Mouse (Mus musculus): ENCODE results near the gene Cd59b. TPM values are rescaled to one million over a fixed set of nuclear protein-coding genes. Genes with fewer than 3 reads are reported as not detected.

Cd59b gene
- polyA plus RNA-seq (2016; fragmentation: Nextera tagmentation; extraction: Ambion mirVana), result 1.8 and 2.6 TPM in 2 replicates

- no peaks in the 10 kb centered on the region for H3K36me3 ChIP-seq (replicated peaks)
- peak within 1 kb of the TSS; percentile 44 for H3K9ac ChIP-seq
- H3K4me3 ChIP-seq (replicated peaks), result peak within 1 kb of the TSS; percentile 39
- H3K27ac ChIP-seq, result no peak within 1 kb of the TSS
- H3K27me3 ChIP-seq, result no peaks in the 10 kb centered on the region
- ATAC-seq (ENCODE audit: low FRiP score), result peak; percentile 83
- peak within 1 kb of the TSS; percentile 55 for H3K4me2 ChIP-seq
- peaks cover 8% of the 10 kb centered on the region; the same call in 1 of the 2 replicates for H3K4me1 ChIP-seq
- WGBS, result under 1% methylated on average over 11 of the region's 13 CpGs
- no peaks in the 10 kb centered on the region for H3K9me3 ChIP-seq
These were observed at the start of gene Cd59b for GRCm38 (mm10) chr2:104069704-104070185. Cd59b (plus strand) TSS chr2:104069849.

- Histone ChIP-seq H3K4me1 (no peaks in the 10 kb centered on the region), H3K9ac (no peak overlapping the region), H3K27me3 (no peaks in the 10 kb centered on the region), H3K4me3 (replicated peaks) (no peak overlapping the region), H3K4me2 (no peak overlapping the region), H3K36me3 (replicated peaks) (no peaks in the 10 kb centered on the region), H3K9me3 (no peaks in the 10 kb centered on the region), H3K27ac (no peak overlapping the region)
- ATAC-seq (ENCODE audit: low FRiP score), result no peak
- WGBS, result 84% methylated on average over 7 of the region's 7 CpGs
These were observed 46.6 kb upstream of the Cd59b start for GRCm38 (mm10) chr2:104023096-104023495.

GRCm38 (mm10) chr2:104024656-104025055, 45.0 kb upstream of the Cd59b start:
- no peak for ATAC-seq (ENCODE audit: low FRiP score)
- no peak overlapping the region for H3K4me3 ChIP-seq (replicated peaks)
- WGBS, result 93% methylated on average over 4 of the region's 4 CpGs

GRCm38 (mm10) chr2:104027458-104028138, 42.1 kb upstream of the Cd59b start, which contains the start of gene Fbxo3:
Fbxo3 (plus strand) TSS chr2:104027721.
- H3K27ac ChIP-seq, result peak within 1 kb of the TSS; percentile 59; the same call in 1 of the 2 replicates
- H3K4me1 ChIP-seq, result peaks cover 16% of the 10 kb centered on the region
- peak within 1 kb of the TSS; percentile 83 for H3K4me2 ChIP-seq
- WGBS, result under 1% methylated on average over 44 of the region's 44 CpGs
- no peaks in the 10 kb centered on the region for H3K9me3 ChIP-seq
- no peaks in the 10 kb centered on the region for H3K27me3 ChIP-seq
- 0 out of 2 replicates have a peak, but pooled peaks cover 5% of the 10 kb centered on the region for H3K36me3 ChIP-seq (replicated peaks)
- H3K4me3 ChIP-seq (replicated peaks), result peak within 1 kb of the TSS; percentile 93
- H3K9ac ChIP-seq, result peak within 1 kb of the TSS; percentile 95
- ATAC-seq (ENCODE audit: low FRiP score), result peak; percentile 96

More at GRCm38 (mm10) chr2:104024656-104025055, 45.0 kb upstream of the Cd59b start:
- no peak overlapping the region for H3K9ac ChIP-seq
- peaks cover 13% of the 10 kb centered on the region for H3K4me1 ChIP-seq
- no peaks in the 10 kb centered on the region for H3K27me3 ChIP-seq
- H3K4me2 ChIP-seq, result no peak overlapping the region
- no peaks in the 10 kb centered on the region for H3K9me3 ChIP-seq
- no peak overlapping the region for H3K27ac ChIP-seq
- no peaks in the 10 kb centered on the region for H3K36me3 ChIP-seq (replicated peaks)

- Histone ChIP-seq H3K27me3 (no peaks in the 10 kb centered on the region), H3K9me3 (no peaks in the 10 kb centered on the region), H3K4me2 (peak within 1 kb of the TSS; percentile 83), H3K27ac (peak within 1 kb of the TSS; percentile 59; the same call in 1 of the 2 replicates), H3K36me3 (replicated peaks) (0 out of 2 replicates have a peak, but pooled peaks cover 5% of the 10 kb centered on the region), H3K4me3 (replicated peaks) (peak within 1 kb of the TSS; percentile 93), H3K9ac (peak within 1 kb of the TSS; percentile 95), H3K4me1 (peaks cover 16% of the 10 kb centered on the region)
- WGBS, result 2% methylated on average over 32 of the region's 32 CpGs
- peak; percentile 73 for ATAC-seq (ENCODE audit: low FRiP score)
These were observed 41.4 kb upstream of the Cd59b start, which contains the start of gene 4931422A03Rik for GRCm38 (mm10) chr2:104028139-104028723. 4931422A03Rik (minus strand) TSS chr2:104028361.

- WGBS, result 84% methylated on average over 2 of the region's 2 CpGs
- Histone ChIP-seq H3K9me3 (no peaks in the 10 kb centered on the region), H3K4me3 (replicated peaks) (peak overlapping the region; percentile 93; the same call in 1 of the 2 replicates), H3K36me3 (replicated peaks) (peaks cover 5% of the 10 kb centered on the region; the same call in 1 of the 2 replicates), H3K9ac (0 out of 2 replicates have a peak overlapping the region, but pooled peaks have one; percentile 95), H3K27ac (no peak overlapping the region), H3K27me3 (no peaks in the 10 kb centered on the region), H3K4me2 (peak overlapping the region; percentile 83), H3K4me1 (peaks cover 16% of the 10 kb centered on the region)
- no peak for ATAC-seq (ENCODE audit: low FRiP score)
These were observed 40.6 kb upstream of the Cd59b start for GRCm38 (mm10) chr2:104029074-104029473.

- H3K27ac ChIP-seq, result no peak overlapping the region
- 84% methylated on average over 3 of the region's 3 CpGs for WGBS
- peaks cover 16% of the 10 kb centered on the region for H3K4me1 ChIP-seq
- H3K9me3 ChIP-seq, result no peaks in the 10 kb centered on the region
- peaks cover 8% of the 10 kb centered on the region; the same call in 1 of the 2 replicates for H3K36me3 ChIP-seq (replicated peaks)
- no peak overlapping the region for H3K4me2 ChIP-seq
- no peak for ATAC-seq (ENCODE audit: low FRiP score)
- H3K27me3 ChIP-seq, result no peaks in the 10 kb centered on the region
- no peak overlapping the region for H3K4me3 ChIP-seq (replicated peaks)
- H3K9ac ChIP-seq, result no peak overlapping the region
These were observed 39.3 kb upstream of the Cd59b start for GRCm38 (mm10) chr2:104030381-104030780.

GRCm38 (mm10) chr2:104032056-104032455, 37.6 kb upstream of the Cd59b start:
- ATAC-seq (ENCODE audit: low FRiP score), result no peak
- no peaks in the 10 kb centered on the region for H3K27me3 ChIP-seq
- H3K4me2 ChIP-seq, result no peak overlapping the region
- H3K27ac ChIP-seq, result no peak overlapping the region
- no peaks in the 10 kb centered on the region for H3K9me3 ChIP-seq
- 88% methylated on average over 3 of the region's 3 CpGs for WGBS
- no peak overlapping the region for H3K9ac ChIP-seq
- H3K36me3 ChIP-seq (replicated peaks), result peaks cover 15% of the 10 kb centered on the region
- no peak overlapping the region for H3K4me3 ChIP-seq (replicated peaks)
- H3K4me1 ChIP-seq, result peaks cover 16% of the 10 kb centered on the region

GRCm38 (mm10) chr2:104034832-104035472, 34.7 kb upstream of the Cd59b start:
- peaks cover 23% of the 10 kb centered on the region for H3K36me3 ChIP-seq (replicated peaks)
- H3K9me3 ChIP-seq, result no peaks in the 10 kb centered on the region
- no peak overlapping the region for H3K4me2 ChIP-seq
- WGBS, result 34% methylated on average over 3 of the region's 3 CpGs
- no peak overlapping the region for H3K27ac ChIP-seq
- 0 out of 2 replicates have a peak, but pooled peaks have one; percentile 23 for ATAC-seq (ENCODE audit: low FRiP score)
- no peak overlapping the region for H3K9ac ChIP-seq
- no peaks in the 10 kb centered on the region for H3K27me3 ChIP-seq
- peaks cover under 1% of the 10 kb centered on the region; the same call in 1 of the 2 replicates for H3K4me1 ChIP-seq
- no peak overlapping the region for H3K4me3 ChIP-seq (replicated peaks)

GRCm38 (mm10) chr2:104035595-104035994, 34.1 kb upstream of the Cd59b start:
- Histone ChIP-seq H3K4me1 (no peaks in the 10 kb centered on the region), H3K9me3 (no peaks in the 10 kb centered on the region), H3K36me3 (replicated peaks) (peaks cover 23% of the 10 kb centered on the region), H3K27ac (no peak overlapping the region), H3K9ac (no peak overlapping the region), H3K4me2 (no peak overlapping the region), H3K4me3 (replicated peaks) (no peak overlapping the region), H3K27me3 (no peaks in the 10 kb centered on the region)
- ATAC-seq (ENCODE audit: low FRiP score), result no peak
- WGBS, result 86% methylated on average over 6 of the region's 6 CpGs

GRCm38 (mm10) chr2:104036316-104036715, 33.3 kb upstream of the Cd59b start:
- Histone ChIP-seq H3K36me3 (replicated peaks) (peaks cover 23% of the 10 kb centered on the region), H3K4me3 (replicated peaks) (no peak overlapping the region), H3K4me1 (no peaks in the 10 kb centered on the region), H3K27me3 (no peaks in the 10 kb centered on the region), H3K9ac (no peak overlapping the region), H3K27ac (no peak overlapping the region), H3K4me2 (no peak overlapping the region), H3K9me3 (no peaks in the 10 kb centered on the region)
- no peak for ATAC-seq (ENCODE audit: low FRiP score)
- 66% methylated on average over 3 of the region's 3 CpGs for WGBS

GRCm38 (mm10) chr2:104038236-104038635, 31.4 kb upstream of the Cd59b start:
- no peak overlapping the region for H3K4me2 ChIP-seq
- no peaks in the 10 kb centered on the region for H3K27me3 ChIP-seq
- WGBS, result 83% methylated on average over 2 of the region's 2 CpGs
- no peaks in the 10 kb centered on the region for H3K9me3 ChIP-seq
- peaks cover 18% of the 10 kb centered on the region for H3K36me3 ChIP-seq (replicated peaks)
- no peak overlapping the region for H3K4me3 ChIP-seq (replicated peaks)
- H3K9ac ChIP-seq, result no peak overlapping the region
- ATAC-seq (ENCODE audit: low FRiP score), result no peak
- H3K27ac ChIP-seq, result no peak overlapping the region
- no peaks in the 10 kb centered on the region for H3K4me1 ChIP-seq
